Mouse (Mus musculus) testis, postnatal 10 days (tissue): Measurements from ENCODE around the gene Axl.

ENCODE experiments used
- DNase-seq: peaks from one replicate; pipeline ENCODE4 v3.0.0; 2021; ENCODE audit warnings: low spot score

Axl gene

GRCm38 (mm10) chr7:25788220-25789128, at the start of gene Axl:
TSS of gene Axl (minus strand) at chr7:25788705.
- peak; percentile 89 for DNase-seq

- DNase-seq, result no peak
Observed at GRCm38 (mm10) chr7:25835188-25835891, 46.8 kb upstream of the Axl start.

- DNase-seq, result no peak
Observed at GRCm38 (mm10) chr7:25831557-25832530, 43.3 kb upstream of the Axl start.

GRCm38 (mm10) chr7:25830251-25830650, 41.7 kb upstream of the Axl start:
- no peak for DNase-seq

- peak; percentile 56 for DNase-seq
Observed at GRCm38 (mm10) chr7:25827199-25827598, 38.7 kb upstream of the Axl start.

GRCm38 (mm10) chr7:25826029-25826428, 37.5 kb upstream of the Axl start:
- no peak for DNase-seq

- no peak for DNase-seq
Observed at GRCm38 (mm10) chr7:25825043-25825442, 36.5 kb upstream of the Axl start.

- DNase-seq, result peak; percentile 71
Observed at GRCm38 (mm10) chr7:25816241-25816919, 27.9 kb upstream of the Axl start, which contains the start of gene Cyp2s1. TSS of gene Cyp2s1 (minus strand) at chr7:25816913.

GRCm38 (mm10) chr7:25815571-25815970, 27.1 kb upstream of the Axl start:
- no peak for DNase-seq

- no peak for DNase-seq
Observed at GRCm38 (mm10) chr7:25814711-25815110, 26.2 kb upstream of the Axl start.

GRCm38 (mm10) chr7:25812195-25812594, 23.7 kb upstream of the Axl start:
- no peak for DNase-seq

GRCm38 (mm10) chr7:25811716-25812115, 23.2 kb upstream of the Axl start:
- no peak for DNase-seq

- DNase-seq, result peak; percentile 88
Observed at GRCm38 (mm10) chr7:25805631-25806343, 17.3 kb upstream of the Axl start.

GRCm38 (mm10) chr7:25804792-25805191, 16.3 kb upstream of the Axl start:
- DNase-seq, result peak; percentile 52

GRCm38 (mm10) chr7:25803460-25803859, 15.0 kb upstream of the Axl start:
- DNase-seq, result peak; percentile 53

GRCm38 (mm10) chr7:25802241-25803125, 14.0 kb upstream of the Axl start:
- DNase-seq, result peak; percentile 93

GRCm38 (mm10) chr7:25801031-25801430, 12.5 kb upstream of the Axl start:
- no peak for DNase-seq

- no peak for DNase-seq
Observed at GRCm38 (mm10) chr7:25799369-25799768, 10.9 kb upstream of the Axl start.

- no peak for DNase-seq
Observed at GRCm38 (mm10) chr7:25798540-25798939, 10.0 kb upstream of the Axl start.

- DNase-seq, result no peak
Observed at GRCm38 (mm10) chr7:25794775-25795174, 6.3 kb upstream of the Axl start.
